Mouse (Mus musculus) cerebellum, postnatal 36 days (tissue): ENCODE measurements around the gene Aph1a.
"Not testable (repeated sequence)": the region's sequence is repeated elsewhere in the genome, so short reads cannot be mapped to it uniquely, and the experiment has no call there.

Source experiments
- DNase-seq, 2 experiments: peaks; one replicate each; pipeline ENCODE4 v3.0.0; 2021 to 2022; ENCODE audit warnings: mixed read lengths in 2 of 2

The Aph1a gene

DNA sequence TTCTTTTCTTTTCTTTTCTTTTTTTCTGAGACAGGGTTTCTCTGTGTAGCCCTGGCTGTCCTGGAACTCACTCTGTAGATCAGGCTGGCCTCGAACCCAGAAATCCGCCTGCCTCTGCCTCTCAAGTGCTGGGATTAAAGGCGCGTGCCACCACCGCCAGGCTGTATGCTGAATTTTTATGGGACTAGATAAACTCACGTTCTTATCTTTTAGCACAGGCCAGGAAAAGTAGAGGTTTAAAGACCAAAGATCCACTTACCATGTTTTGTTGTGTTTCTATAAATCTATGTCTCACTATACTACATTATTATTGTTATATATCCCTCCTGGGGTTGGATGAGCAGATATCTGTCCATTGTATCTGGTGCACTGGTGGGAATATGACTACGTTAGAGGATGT lies 29.7 kb downstream of the Aph1a start:
- DNase-seq: not testable (repeated sequence)

DNA sequence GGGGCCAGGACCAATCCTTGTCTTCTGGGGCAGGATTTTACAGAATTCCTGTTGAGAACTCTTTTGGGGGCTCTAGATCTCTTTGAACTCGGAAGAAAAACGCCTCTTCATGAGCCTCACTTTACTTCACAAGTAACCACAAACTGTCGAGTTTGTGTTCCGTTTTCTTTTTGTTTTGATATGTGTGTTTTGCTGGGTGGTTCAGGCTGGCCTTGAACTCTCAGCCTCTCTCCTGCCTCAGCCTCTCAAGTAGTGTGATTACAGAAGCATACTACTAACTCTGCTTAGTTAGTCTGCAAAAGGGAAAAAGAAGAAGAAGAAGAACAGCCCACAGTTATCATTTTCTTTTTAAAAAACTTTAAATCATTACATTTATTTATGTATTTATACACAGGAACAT lies 30.4 kb downstream of the Aph1a start:
- DNase-seq: no peak

DNA sequence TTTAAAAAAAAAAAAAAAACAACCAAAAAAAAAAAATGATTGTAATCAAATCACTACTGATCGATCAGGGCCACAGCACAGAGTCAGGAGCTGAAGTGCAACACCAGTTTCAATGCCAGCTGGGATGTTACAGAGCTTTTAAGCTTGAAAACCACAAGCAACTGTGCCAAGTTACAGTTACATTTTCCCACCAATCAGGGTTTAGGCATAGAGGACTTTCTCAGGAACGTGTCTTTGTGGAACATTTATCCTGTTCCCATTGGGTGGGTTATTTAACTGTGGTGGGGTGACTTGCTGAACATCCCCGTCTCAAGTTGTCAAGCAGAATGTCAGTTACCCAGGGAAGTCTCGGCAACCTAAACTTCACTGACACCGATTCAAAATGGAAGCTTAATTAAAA lies 31.3 kb downstream of the Aph1a start:
- no peak for DNase-seq

DNA sequence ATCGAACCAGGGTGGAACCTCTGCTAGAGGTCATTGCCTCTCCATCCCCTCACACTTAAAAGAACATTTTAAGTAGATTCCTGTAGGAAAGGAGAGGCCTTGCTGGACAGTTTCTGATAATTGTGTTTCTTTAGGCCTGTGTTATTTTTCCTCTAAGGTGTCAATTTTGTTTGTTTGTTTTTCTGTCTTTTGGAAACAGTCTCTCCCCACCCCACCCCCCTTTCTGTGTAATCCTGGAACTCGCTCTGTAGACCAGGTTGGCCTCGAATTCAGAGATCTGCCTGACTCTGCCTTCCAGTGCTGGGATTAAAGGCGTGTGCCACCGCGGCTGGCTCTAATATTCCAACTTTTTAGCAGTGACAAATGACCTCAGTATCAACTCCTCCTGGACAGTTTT lies 34.5 kb downstream of the Aph1a start:
- no peak for DNase-seq

DNA sequence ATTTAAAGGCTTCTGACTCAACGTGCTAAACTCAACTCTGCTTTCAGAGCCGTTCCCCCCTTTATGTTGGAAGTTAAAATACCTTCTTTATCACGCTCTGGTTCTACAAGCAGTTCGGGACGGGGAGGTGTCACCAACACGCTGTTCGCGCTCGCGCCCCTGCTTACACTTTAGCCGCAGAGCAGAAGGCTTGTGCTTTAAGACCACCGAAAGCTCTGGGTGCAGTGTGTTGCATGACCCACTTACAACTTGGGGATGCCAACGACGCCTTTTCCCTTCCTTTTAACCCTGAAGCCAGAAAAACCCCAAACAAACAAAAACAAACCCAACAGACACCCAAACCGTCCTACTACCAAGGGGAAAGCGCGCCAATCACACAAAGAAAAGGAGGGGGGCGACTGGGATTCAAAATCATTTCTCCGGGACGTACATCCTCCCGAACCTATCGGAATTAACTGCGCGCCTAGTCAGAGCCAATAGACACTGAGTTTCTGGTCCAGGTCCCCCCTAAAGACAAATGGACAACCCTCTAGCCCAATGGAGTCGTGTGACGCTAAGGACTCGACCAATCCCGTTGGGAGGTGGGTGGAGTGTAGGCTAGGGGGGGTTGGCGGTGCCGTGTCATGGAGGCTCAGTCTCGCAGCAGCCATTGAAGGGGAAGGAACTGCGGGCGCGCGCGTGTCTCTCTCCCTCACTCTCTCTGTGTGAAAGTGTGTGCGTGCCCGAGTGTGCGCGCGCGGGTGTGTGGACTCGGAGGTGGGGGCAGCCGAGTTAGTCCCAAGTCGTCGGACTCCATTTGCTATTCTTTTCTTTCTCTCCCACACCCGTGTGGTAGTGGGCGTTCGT lies 35.1 kb downstream of the Aph1a start, which contains the start of gene Anp32e:
Gene Anp32e, plus strand, starts transcription at position 589 of the 846 bp plus-strand sequence.
- DNase-seq: peak; percentile 95 to 96

DNA sequence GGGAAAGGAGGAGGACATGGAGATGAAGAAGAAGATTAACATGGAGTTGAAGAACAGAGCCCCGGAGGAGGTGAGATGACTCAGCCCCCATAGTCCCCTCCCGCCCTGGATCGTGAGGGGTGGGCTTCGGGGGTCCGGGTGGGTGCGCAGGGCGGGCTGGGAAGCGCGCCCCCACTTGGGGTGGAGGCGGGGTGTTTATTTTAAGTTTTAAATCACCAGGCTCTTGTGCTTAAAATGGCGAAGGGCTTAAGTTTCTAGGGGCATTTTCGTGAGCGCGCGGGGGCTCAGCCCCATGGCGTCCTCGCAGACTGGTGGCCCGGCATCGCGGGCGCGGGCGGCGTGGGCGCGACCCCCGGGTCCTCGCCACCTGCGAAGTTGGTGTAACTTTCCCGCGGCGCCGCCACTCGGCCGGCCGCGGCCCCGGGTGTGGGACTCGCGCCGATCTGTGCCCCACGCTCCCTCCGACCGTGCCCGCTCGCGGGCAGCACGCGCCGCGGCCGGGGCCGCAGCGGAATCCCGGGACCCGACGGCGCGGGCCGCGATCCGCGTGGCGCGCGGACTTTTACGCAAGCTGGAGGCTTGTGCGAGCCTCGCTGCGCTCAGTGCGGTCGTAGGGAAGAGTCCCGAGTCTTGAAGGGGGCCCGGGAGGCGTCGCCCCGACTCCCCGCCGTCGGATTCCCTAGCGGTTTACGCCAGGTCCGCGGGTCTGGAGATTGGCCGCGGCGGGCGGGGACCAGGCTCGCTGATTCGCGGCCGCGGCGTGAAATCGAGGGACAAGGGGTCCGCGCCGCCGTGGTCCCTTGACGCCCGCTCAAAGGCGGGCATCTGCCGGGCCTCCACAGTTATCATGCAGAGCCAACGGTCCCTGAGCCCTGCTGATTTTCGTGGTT lies 36.1 kb downstream of the Aph1a start:
- DNase-seq: peak; percentile 29 to 40

DNA sequence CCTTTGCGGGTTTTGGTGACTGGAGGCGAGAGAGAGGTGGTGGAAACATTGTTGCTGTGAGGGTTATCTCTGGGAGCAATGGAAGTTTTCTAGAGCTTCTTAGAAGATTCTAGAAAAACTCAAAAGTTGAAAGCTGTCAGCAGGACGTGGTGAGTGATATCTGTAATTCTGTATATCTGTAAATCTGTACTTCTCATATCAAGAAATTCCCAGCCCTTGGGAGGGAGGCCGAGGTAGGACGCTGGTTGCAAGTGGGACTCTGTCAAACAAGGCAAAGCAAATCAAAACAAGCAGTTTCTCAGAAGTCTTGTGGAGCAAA lies 36.7 kb downstream of the Aph1a start:
- DNase-seq: no peak

DNA sequence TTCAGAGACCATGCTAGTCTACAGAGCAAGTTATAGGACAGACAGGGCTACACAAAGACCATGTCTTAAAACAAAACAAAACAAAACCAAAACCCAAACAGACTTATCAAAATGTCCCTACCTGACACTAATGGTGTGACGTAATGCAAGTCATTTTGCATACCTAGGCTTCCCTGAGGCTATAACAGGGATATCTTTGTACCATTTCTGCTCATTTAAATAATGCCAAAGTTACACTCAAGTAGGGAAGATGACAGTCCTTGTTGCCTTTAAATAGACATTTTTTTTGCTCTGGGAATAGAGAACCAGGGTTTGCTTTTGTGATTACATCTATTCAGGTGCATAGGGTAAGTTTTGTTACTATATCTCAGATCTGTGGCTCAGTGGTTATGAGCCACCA lies 37.7 kb downstream of the Aph1a start:
- DNase-seq: no peak

DNA sequence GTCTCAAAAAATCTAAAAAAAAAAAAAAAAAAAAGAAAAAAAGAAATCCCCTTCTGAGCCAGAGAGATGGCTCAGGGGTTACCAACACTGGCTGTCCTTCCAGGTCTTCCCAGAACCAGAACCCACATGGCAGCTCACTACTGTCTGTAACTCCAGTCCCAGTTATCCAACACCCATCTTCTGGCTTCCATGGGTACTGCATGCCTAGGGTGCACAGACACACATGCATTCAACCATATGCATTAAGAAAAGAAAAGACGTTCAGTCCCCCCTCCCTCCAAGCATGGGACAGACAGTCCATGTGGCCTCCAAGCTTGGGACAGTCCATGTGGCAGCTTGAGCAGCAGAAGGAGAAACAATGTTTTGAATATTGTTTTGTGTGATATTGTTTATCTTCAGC lies 38.4 kb downstream of the Aph1a start:
- no peak for DNase-seq

DNA sequence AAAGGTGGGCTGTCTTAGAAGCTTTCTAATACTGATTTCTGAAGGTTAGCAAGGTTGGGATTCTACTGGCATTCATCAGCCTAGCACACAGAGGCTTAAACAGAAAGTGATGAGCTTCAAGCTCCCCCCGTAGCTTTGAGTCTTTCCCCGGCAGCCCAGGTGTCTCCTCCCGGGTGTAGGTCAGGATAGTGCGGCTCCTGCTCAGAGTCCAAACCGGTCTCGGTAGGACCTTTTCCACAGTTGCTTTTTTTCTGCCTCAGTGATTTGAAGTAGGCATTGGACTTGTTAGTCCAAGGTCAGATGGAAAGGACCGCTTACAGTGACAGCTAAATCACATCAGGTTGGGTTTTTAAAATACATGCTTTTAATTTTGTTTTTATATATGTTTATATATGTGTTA lies 38.8 kb downstream of the Aph1a start:
- no peak for DNase-seq

DNA sequence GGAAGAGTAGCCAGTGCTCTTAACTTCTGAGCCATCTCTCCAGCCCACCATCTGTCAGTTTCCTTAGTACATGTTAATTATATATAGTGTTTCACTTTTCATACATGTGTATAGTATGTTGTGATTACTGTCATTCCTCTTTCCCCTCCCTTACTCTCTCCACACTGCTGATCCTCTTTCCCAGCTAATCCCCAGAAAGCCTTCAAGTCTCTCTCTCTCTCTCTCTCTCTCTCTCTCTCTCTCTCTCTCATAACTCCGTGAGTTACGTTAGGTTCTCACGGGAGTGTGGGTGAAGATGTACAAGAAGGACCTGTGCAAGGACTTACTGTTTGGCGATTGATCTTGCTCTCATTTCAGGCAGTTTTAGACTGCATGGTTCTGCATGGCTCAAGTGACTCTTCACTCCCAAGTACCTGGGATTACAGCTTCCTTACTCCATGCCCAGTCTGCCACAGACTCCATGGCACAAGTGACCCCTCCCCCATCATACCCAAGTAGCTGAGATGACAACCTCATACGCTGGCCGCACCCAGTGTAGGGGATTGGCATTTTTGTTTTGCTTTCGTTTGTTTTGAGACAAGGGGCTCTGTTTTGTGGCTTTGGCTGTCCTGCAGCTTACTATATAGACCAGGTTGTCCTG lies 39.5 kb downstream of the Aph1a start:
- no peak for DNase-seq

DNA sequence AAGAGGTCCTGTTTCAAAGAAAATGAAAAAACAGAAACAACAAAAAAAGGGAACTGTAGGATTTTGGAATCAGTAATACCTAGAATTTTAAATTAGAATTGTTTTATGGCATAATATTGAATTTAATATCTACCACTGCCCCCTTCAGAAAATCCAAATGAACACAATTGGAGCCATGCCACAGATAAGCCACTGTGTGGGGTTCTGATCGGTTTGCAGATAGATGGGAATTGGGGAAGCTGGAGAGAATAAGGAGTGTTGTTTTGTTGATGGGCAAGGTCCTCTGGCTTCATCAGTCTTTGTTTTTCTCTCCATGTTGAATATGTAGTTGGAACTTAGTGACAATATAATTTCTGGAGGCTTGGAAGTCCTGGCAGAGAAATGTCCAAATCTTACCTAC lies 40.7 kb downstream of the Aph1a start:
- no peak for DNase-seq

DNA sequence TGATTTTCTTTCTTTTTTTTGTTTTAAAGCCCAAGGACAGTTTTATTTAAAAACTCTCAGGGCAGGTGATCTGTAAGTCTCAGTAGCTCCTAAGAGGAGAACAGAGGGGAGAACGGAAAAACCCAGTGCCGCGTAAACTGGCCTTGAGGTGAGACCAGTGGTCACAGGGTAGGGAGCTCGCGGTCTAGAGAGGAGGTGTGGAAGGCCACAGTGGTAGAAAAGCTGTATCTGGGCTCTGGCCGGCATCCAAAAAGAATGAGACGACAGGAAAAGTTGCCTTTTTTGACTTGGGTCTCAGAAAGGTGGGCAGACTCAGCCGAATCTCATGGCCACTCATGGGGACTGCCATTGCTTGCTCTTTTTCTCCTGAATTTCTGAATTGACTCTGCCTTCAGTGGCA lies 44.4 kb downstream of the Aph1a start:
- no peak for DNase-seq

DNA sequence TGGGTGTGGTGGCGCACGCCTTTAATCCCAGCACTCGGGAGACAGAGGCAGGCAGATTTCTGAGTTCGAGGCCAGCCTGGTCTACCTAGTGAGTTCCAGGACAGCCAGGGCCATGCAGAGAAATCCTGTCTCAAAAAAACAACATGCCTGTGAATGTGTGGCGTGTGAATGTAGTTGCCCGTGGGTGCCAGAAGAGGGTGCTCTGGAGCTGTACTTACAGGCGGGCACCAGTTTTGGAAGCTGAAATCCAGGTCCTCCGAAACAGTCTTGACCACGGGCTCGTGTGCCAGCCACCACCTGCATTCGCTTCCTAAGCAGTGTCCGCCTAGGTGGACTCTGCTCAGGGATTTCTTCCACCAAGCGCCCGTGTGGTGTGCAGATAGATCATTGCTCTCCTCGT lies 45.1 kb downstream of the Aph1a start:
- no peak for DNase-seq

DNA sequence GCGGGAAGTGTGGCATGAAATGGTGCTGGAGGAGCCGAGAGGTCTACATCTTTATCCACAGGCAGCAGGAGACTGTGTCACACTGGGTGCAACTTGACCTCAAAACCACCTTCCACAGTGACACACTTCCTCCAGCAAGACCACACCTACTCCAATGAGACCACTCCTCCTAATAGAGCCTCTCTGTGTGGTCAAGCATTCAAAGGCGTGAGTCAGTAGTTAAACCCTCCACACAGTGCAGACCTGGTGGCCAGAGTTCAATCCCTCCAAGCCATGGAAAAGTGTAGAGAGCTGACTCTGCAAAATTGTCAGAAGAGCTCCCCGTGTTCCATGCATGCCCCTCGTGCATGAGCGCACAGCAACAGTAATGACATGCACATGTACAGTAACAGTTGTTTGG lies 49.0 kb downstream of the Aph1a start:
- no peak for DNase-seq

DNA sequence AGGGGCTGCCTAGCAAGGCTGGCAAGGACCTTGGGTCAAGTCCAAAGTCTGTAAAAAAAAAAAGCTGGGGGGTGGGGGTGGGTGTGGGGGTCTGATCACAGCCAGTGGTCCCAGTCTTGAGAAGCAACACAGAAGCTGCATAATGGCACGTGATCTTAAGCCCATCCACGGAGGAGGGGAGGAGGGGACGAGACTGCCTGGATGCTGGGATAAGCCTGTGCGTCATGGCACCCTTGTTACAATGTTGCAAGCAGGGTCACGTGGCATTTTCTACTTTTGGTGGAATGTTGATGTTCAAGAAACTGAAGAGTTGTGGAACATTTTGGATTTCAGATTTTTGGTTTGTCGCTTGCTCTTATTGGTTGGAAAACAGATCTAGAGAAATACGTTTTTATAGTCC lies 49.5 kb downstream of the Aph1a start:
- no peak for DNase-seq

DNA sequence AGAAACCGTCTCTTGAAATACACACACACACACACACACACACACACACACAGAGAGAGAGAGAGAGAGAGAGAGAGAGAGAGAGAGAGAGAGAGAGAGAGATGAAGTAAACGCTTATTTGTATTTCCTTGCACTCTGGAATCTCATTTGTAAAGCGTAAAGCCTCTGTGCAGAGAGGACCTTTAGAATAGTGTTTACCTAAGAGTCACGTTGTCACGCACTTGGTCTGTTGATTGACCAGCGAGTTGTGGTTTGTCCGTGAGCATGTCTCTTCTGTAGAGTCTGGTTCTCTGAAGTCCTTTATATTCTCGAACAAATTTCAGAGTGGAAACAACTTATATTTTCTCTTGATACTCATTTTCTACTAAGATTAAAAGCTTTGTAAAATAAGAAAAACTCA lies 51.0 kb downstream of the Aph1a start:
- DNase-seq: no peak

DNA sequence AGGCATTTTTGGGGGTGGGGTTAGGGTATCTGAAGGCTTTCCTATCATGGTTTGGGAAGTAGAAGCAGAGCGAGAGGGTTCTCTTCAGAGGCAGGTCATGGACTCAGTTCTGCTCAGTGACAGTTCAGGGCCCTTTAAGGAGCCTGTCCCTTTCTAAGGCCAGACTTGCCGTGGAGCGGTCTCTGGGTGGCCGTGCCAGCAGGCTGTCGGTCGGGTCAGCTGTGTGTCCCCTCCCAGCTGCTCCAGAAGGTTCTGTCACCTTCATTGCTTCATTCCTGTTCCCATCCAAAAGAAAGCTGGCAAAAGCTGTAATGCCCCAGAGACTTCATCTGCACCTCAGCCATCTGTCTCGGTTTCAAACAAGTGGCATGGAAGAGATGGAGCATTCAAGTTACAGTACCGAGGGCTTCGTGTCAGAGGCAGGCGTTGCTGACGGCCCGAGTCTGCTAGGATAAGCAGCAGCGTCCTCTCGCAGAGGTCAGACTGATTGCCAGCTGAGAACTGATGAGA lies 52.0 kb downstream of the Aph1a start:
- no peak for DNase-seq
